Mouse (Mus musculus) liver, adult 2 months (tissue): ENCODE data around the gene Gm49450. TPM values are rescaled to one million over a fixed set of nuclear protein-coding genes. Genes with fewer than 3 reads are reported as not detected.

ENCODE experiments used
- DNase-seq: peaks from one replicate; pipeline ENCODE4 v3.0.0-alpha.2; 2011; ENCODE audit warnings: low read depth, low spot score; ENCODE audit errors: extremely low read depth
- H3K27ac ChIP-seq: fragments of 200-500 bp; replicated peaks from 2 replicates; pipeline ENCODE4 v1.5.1; 2012; ENCODE audit warnings: low read depth, mild to moderate bottlenecking, control low read depth, inconsistent platforms, low read length; ENCODE audit not compliant: insufficient read depth
- H3K27me3 ChIP-seq: fragments of 200-500 bp; 2 replicates; pipeline ENCODE4 v1.6.1; 2012; ENCODE audit warnings: mild to moderate bottlenecking, moderate library complexity, low read length, inconsistent platforms; ENCODE audit not compliant: control insufficient read depth, insufficient read depth
- H3K36me3 ChIP-seq: fragments of 200-500 bp; 2 replicates; pipeline ENCODE4 v1.6.1; 2012; ENCODE audit warnings: low read length, inconsistent platforms; ENCODE audit not compliant: control insufficient read depth, insufficient read depth
- H3K4me1 ChIP-seq: fragments of 200-500 bp; 2 replicates; pipeline ENCODE4 v1.6.1; 2011; ENCODE audit warnings: low read length; ENCODE audit not compliant: control insufficient read depth, insufficient read depth
- H3K4me3 ChIP-seq: fragments of 200-500 bp; 2 replicates; pipeline ENCODE4 v1.5.1; 2011; ENCODE audit warnings: low read depth, mild to moderate bottlenecking, control low read depth, low read length, moderate library complexity; ENCODE audit not compliant: insufficient read depth
- H3K79me2 ChIP-seq: fragments of 200-500 bp; 2 replicates; pipeline ENCODE4 v1.6.1; 2012; ENCODE audit warnings: inconsistent platforms, mild to moderate bottlenecking, low read length, moderate library complexity; ENCODE audit not compliant: control insufficient read depth, insufficient read depth
- H3K9ac ChIP-seq: fragments of 200-500 bp; 2 replicates; pipeline ENCODE4 v1.6.1; 2012; ENCODE audit warnings: low read depth, mild to moderate bottlenecking, control low read depth, inconsistent platforms, low read length
- CTCF ChIP-seq: fragments of 200-500 bp; IDR thresholded peaks from 2 replicates; pipeline ENCODE4 v1.5.1; 2011; ENCODE audit warnings: low read depth, low read length, control low read depth
- POLR2A ChIP-seq: fragments of 200-500 bp; IDR thresholded peaks from 2 replicates; pipeline ENCODE4 v1.6.1; 2011; ENCODE audit warnings: low read length, control low read depth; ENCODE audit not compliant: insufficient read depth; ENCODE audit errors: extremely low read depth
- WGBS: fragments of 180-500 bp; shearing (Covaris S2); methylation state at CpG from one replicate; pipeline ENCODE4 v1.1.7; 2018; 5-methylcytosine and 5-hydroxymethylcytosine counted together
- polyA plus RNA-seq: library from polyadenylated mRNA; depleted of rRNA; stranded (reverse); fragments of >200 nt; gene quantifications from 2 replicates; pipeline ENCODE4 v1.2.3, GENCODE M21; 2012
- total RNA-seq: library from RNA; depleted of rRNA; stranded (reverse); fragments of >200 nt; gene quantifications from 2 replicates; pipeline ENCODE4 v1.2.3, GENCODE M21; 2014

Gene Gm49450
- total and polyA plus RNA-seq, 2 experiments = 2.9 TPM; not detected in 1

DNA sequence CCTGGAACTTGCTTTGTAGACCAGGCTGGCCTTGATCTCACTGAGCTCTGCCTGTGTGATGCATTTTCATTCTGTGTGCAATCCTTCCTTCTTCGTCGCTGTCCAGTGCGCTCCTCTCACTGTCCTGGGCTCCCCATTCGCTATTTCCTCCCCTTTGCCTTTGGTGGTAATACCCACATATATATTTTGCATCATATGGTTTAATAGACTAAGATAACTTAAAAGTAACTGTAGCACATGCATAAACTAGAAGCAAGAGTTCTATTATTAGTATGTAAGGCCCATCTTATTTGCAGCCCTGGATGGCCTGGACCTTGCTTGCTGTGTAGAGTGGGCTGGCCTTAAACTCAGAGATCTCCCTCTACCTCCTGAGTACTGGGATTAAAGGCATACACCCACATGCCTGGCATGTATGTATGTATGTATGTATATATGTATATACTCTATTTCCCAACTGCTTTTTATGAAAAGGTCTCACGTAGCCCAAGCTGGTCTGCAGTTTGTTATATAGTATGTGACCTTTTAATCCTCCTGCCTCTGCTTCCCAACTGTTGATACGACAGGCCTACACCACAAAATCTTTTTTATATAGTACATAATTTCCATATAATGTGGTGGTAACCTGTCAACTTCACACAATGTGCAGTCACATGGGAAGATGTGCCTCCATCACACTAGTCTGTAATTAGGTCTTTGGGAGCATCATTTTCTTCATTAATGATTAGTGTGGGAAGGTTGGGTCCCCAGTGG is 4.3 kb downstream of the Gm49450 start:
- Histone ChIP-seq H3K27me3 (no peaks in the 10 kb centered on the region), H3K4me1 (no peaks in the 10 kb centered on the region; the same call in 1 of the 2 replicates), H3K27ac (no peak overlapping the region), H3K79me2 (no peaks in the 10 kb centered on the region), H3K9ac (no peak overlapping the region), H3K4me3 (no peak overlapping the region), H3K36me3 (no peaks in the 10 kb centered on the region)
- WGBS = 85% methylated on average over 6 of the region's 6 CpGs
- TF ChIP-seq CTCF (no peak), POLR2A (no peak)
- no peak for DNase-seq

DNA sequence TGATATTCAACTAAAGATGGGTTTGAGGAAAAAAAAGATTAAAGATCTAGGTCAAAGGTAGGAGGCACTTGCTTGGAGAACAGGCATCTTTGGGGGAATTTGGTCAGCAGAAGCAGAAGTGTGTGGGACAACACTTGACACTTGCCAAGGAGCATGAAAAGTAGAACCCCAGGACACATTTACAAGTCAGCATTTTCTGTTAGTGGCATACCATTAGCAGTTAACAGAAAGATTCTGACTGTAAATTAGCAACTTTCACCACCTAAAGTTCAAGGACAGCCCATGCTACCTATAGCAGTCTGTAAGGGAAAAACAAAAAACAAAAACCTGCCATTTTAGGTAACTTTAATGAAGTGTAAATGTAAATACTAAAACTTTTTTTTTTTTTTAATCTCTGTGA is 5.0 kb downstream of the Gm49450 start:
- DNase-seq = no peak
- H3K4me1 ChIP-seq = no peaks in the 10 kb centered on the region; the same call in 1 of the 2 replicates
- no peaks in the 10 kb centered on the region for H3K27me3 ChIP-seq
- no peak for TF ChIP-seq POLR2A
- TF ChIP-seq CTCF = no peak
- H3K4me3 ChIP-seq = no peak overlapping the region
- H3K27ac ChIP-seq = no peak overlapping the region
- H3K79me2 ChIP-seq = no peaks in the 10 kb centered on the region
- H3K36me3 ChIP-seq = no peaks in the 10 kb centered on the region
- H3K9ac ChIP-seq = no peak overlapping the region

DNA sequence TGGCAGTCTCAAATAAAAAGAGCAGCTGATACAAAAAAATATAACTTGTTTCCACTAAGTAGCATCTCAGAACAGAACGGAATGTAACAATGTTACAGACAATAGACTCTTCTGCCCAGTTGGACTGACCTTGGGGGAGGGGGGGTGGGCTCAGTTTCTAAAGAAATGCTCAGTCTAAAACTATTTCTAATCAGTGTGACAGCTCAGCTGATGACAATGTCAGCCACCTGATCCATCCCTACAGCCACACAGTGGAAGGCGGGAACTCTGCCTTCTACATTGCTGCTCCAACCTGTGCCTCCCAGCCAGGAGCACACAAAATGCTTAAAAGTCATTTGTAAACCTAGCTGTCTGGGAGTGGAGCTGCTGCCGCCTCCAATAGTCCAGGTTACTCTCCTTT is 5.5 kb downstream of the Gm49450 start:
- WGBS = 81% methylated on average over 3 of the region's 3 CpGs
- Histone ChIP-seq H3K9ac (no peak overlapping the region), H3K4me3 (no peak overlapping the region), H3K79me2 (no peaks in the 10 kb centered on the region), H3K4me1 (no peaks in the 10 kb centered on the region), H3K36me3 (no peaks in the 10 kb centered on the region), H3K27me3 (no peaks in the 10 kb centered on the region), H3K27ac (no peak overlapping the region)
- DNase-seq = no peak
- TF ChIP-seq CTCF = no peak
- no peak for TF ChIP-seq POLR2A

DNA sequence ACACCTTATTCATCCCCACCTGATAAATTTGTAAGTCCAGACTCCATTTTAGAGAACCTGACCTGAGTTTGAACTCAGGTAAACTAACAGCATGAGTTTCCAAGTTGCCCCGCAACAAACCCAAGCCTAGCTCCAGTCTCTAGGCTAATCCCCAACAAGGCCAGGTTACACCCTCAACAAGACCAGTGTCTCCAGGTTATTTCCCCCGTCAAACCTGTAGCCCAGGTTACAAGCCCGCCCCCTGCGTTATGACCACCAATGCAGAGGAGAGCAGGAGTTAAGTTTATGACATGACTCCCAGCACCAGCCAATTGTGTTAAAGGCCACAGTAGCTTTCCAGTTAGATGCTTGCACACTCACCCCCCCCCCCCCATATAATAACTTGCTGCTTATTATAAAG is 10.2 kb downstream of the Gm49450 start:
- TF ChIP-seq POLR2A (no peak), CTCF (no peak)
- no peaks in the 10 kb centered on the region for H3K27me3 ChIP-seq
- no peaks in the 10 kb centered on the region for H3K36me3 ChIP-seq
- WGBS = 89% methylated on average over 4 of the region's 4 CpGs
- H3K9ac ChIP-seq = no peak overlapping the region
- no peaks in the 10 kb centered on the region for H3K79me2 ChIP-seq
- H3K4me3 ChIP-seq = no peak overlapping the region
- H3K4me1 ChIP-seq = no peaks in the 10 kb centered on the region
- H3K27ac ChIP-seq = no peak overlapping the region
- no peak for DNase-seq

DNA sequence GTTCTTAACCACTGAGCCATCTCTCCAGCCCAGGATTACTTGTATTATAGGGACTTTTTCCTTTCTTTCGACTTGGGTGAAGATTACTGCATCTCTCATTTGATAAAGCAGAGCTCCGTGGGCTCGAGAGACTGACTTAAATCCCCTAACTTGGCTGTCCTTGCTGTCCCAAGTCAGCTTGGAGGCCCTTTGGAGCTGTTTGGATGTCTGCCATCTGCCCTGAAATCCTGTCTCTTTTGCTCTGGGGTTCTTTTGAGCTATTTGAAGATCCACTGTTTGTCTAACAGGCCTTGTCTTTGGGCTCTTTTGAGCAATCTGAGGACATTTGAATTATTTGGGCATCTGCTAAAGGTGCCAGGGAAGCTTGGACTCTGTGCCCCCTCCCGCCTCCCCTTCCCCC is 11.3 kb downstream of the Gm49450 start:
- Histone ChIP-seq H3K27me3 (no peaks in the 10 kb centered on the region), H3K4me3 (no peak overlapping the region), H3K36me3 (no peaks in the 10 kb centered on the region), H3K79me2 (no peaks in the 10 kb centered on the region), H3K4me1 (no peaks in the 10 kb centered on the region), H3K27ac (no peak overlapping the region), H3K9ac (no peak overlapping the region)
- WGBS = 80% methylated on average over 4 of the region's 4 CpGs
- no peak for DNase-seq
- TF ChIP-seq POLR2A (no peak), CTCF (no peak)

DNA sequence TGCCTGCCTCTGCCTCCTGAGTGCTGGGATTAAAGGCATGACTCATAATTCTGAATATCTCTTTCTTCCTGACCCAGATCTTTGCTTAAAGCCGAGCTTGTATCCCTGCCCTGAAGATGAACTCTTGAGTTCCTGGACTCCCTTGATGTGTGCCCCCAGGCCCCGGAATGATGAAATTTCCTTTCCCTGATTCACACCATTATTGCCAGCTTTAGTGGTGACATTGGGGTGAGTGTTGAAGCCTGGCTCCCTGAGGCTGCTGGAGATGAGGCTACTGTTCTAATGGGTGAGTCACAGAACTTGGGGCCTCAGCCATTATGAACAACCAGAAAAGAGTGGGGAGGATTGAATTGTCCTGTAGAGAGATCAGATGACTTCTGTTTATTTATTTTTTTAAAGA is 11.8 kb downstream of the Gm49450 start:
- H3K9ac ChIP-seq = no peak overlapping the region
- H3K36me3 ChIP-seq = no peaks in the 10 kb centered on the region
- H3K4me3 ChIP-seq = no peak overlapping the region
- H3K79me2 ChIP-seq = no peaks in the 10 kb centered on the region
- H3K4me1 ChIP-seq = no peaks in the 10 kb centered on the region
- WGBS = 76% methylated on average over 2 of the region's 2 CpGs
- TF ChIP-seq POLR2A (no peak), CTCF (no peak)
- no peak for DNase-seq
- H3K27ac ChIP-seq = no peak overlapping the region
- no peaks in the 10 kb centered on the region for H3K27me3 ChIP-seq
